Mouse (Mus musculus) R1 (cell line): ENCODE measurements at regions not wholly inside any gene's neighbourhood (a gene's known extent, or its start where the extent isn't known, plus 50 kb on each side); places are given as distances from the start of the nearest gene placed in this dataset.
"Not testable (repeated sequence)": the region's sequence is repeated elsewhere in the genome, so short reads cannot be mapped to it uniquely, and the experiment has no call there.

ENCODE experiments used
- DNase-seq: peaks from one replicate; pipeline ENCODE4 v3.0.0-alpha.2; 2018; ENCODE audit warnings: low read depth, low spot score

DNA sequence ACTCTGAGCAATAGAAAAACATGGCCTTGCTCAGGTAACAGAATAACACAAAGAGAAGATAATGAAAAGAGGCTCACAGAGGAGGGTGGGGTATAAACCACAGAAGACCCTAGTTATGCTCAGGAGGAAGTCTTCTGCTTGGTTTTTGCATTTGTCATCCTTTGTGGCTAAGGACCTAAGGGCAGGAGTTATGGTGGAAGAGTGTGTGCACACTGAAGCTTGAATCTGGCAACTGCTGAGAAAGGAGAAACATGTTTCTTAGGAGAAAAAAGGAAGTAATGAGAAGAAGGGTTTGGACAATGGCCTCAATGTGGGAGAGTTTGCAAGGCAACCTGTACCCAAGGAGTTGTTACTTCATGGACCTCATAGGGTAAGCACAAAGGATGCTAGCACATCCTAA is 106.8 kb upstream of the Nyap2 start:
- DNase-seq = no peak

DNA sequence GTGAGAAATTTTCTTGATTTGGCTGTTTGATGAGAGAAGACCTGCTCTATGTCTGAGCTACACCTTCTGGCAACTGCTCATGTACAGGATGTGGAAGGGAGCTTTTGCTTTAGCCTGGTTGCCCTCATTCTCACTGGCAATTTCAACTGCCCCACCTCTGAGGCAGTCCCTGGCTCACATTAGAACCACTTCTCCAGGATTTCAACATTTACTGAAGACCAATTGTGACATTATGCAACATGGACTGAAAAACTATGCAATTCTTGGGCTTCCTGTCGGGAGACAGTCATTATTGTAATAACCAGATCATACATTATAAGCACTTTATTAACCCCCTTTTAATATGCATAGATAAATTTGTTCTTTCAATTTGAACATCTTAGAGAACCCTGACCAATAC is 107.6 kb upstream of the Nyap2 start:
- DNase-seq = no peak

DNA sequence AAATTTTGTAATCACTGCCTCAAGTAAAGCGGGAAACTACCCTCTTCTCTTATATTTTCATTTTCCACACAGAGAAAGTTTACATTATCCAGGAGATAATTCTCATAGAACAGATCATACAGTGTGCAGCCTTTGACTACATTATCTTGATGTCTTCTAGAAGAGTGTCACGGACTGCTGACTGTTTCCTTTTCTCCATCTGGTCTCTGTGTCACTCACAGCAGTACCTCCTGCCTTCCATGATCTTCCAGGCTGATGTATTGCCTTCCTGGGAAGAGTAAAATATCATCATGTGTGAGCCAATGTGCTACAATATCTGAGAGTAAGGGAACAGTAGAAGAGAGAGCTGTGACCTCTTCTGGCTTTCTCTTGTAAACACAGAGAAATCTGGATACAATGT is 111.0 kb upstream of the Nyap2 start:
- no peak for DNase-seq

DNA sequence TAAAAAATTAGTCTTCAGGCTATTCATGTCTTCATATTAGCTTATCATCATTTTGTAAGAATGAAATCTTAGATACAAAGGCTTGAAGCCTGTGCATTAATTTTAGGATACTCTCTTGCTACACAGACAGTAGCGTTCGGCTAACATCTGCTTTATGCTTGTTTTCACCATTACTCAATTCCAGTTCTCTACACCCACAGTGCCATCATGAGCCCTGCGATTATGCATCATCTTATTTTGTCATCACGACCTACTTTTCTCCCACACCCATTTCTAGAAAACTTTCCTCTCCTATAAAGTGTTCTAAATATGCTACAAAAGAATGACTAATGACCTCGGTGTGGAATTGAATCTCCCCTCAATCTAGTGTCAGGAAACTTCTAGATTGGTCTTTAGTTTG is 112.4 kb upstream of the Nyap2 start:
- DNase-seq = no peak

DNA sequence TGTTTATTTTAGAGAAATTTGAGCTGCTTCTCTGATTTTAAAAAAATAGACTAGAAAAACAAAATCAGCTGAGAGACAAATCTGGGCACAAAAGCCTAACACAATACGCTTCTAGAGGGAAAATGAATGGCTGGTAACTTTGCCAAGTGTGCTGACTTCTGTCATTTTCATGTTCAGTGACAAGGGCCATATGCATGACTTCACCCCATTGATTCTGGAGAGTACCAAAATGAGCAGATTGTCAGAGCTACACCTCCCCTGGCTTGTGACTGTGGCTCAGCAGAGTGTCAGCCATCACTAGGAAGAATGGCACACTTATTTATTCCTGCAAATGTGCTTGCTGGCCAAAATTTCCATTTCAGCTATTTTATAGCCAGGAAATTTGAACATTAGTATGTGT is 112.9 kb upstream of the Nyap2 start:
- DNase-seq = no peak

DNA sequence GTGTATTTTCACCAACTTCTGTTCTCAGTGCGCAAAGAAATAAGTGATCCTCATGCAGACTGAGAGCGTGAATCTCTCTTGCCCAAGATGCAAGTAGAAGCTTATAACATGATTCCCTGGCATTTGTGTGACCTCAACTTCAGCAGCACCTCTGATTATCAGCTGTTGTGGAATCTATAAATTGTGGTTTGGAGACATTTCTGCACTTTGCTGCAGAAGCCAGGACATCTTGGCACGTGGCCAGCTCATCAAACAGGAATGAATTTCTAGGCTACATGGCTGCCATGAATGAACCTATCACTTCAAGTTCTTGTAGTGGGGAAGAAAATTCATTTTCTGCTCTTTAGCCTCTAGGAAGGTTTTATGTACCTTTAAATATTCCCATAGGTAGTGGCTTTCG is 126.3 kb upstream of the Nyap2 start:
- DNase-seq = no peak

DNA sequence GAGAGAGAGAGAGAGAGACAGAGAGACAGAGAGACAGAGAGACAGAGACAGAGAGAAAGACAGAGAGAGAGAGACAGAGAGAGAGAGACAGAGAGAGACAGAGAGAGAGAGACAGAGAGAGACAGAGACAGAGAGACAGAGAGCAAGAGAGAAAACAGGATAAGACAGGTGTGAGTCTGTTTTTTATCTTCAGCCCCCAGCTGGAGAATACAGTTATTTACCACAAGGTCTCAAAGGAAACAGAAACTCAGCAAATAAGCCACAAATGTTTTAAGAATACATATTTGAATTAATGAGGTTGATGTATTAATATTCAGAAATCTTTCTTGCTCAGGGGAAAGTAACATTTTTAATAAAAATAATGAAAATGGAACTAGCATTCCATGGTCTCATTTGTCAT is 130.7 kb upstream of the Nyap2 start:
- DNase-seq = not testable (repeated sequence)

DNA sequence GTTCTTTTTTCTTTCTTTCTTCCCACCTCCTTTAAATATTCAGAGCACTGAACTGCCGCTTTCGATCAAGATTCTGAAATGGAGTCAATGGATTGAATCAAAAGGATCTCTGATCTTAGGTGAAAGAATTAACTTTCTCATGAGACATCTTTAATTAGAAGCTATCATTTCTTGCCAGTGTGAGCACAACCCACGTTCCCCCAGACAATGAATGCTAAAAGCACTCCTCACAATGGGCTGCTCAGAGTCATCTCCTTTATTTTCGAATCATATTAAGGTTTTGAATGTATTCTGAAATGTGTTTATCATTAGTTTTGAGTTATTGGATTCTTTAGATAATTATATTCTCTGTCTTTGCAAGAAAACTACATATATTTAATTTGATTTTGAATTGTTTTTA is 137.4 kb upstream of the Nyap2 start:
- DNase-seq = no peak

DNA sequence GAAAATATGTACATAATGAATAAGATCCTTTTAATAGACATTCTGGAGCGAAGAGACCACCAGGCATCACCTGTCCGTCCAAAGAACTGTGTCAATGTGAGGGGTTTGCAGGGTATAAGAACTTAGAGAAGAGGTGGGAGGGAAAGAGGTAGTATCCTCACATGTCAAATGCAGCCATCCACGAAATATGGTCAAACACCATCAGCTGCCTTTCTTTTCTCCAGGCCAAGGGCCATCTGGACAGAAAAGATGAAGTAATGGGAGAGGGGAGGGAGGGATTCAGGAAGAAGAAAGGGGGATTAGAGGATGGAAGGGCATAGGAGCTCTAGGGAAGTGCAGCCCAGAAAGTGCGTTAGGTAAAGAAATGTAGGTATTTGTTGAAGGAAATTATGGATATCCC is 141.0 kb upstream of the Dock10 start:
- no peak for DNase-seq

DNA sequence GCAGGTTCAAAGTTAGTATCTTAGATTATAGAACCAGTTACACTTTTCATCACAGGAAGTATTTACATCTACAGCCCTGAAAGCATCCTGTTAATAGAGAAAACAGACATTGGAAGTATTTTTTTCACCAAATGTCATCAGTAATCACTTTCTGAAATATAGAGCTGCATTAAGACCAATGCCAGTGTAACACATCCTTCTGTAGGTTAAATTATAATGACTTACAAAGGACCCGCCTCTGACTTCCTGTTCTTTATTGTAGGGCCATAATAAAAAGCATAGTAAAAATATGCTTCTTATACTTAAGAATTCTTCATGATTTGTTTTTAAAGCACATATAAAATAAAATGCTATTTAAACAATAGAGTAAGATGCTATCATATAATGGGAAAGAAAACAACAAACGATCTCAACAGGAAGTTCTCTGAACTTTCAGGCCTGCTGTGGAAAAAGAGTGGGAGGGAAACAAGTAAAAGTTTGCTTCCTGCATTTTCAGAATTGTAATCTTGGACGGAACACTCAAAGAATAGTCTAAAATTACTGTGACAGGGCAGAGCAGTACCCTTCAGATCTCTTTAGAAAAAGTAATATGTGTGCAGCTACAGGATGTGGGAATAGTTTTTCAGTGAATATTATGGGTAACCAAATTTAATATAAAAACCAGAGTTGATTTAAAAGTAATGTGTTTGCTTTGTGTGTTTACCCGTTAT is 116.0 kb upstream of the Dock10 start:
- no peak for DNase-seq

DNA sequence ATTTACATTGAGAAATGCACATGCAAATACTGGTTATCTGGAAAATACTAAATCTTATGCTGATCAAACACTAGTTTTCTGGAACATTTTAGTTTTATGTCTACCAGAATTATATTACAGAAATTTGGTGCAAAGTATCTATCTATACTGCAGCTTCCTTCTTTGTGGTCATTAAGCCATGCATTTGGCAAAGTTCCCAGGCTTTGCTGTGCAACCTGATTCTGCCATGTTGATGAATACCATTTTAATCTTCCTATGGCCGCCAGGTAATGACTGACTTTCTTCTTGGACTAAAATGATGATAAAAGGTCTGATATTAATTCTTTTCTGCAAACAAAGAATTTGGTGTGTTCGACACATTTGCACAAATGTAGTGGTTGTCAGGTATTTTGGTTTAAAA is 115.3 kb upstream of the Dock10 start:
- DNase-seq = no peak

DNA sequence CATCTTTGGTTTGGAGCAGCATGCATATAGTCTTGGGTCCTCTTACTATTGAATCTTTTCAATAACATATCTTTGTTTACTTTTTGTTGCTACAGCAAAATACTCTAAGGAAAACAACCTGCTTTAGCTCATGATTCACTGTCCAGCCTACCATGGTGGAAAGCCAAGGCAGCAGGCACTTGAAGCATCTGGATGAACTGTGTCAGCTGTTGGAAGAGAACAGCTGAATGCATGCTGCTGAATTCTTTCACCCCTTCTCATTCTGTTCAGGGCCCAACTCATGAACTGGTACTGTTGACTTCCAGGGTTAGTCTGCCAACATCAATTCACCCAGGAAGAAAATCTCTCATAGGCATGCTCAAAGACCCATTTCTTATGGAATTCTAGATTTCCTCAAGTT is 110.5 kb upstream of the Dock10 start:
- no peak for DNase-seq

DNA sequence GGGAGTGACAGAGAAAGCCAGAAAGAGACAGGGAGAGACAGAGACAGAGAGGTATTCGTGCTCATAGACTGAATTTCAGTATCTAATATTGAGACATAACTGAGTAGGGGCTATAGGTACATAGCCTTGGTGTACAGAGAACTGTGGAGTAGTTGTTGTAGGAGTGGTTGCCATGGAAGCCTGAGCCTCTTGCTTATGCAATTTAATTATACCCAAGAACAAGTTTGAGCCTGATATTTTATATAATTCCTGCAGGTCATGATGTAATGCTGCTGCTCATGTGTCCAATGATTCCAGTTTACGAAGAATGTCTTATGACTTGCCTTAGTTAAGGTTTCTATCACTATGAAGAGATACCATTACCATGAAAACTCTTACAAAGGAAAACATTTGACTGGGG is 98.7 kb upstream of the Dock10 start:
- no peak for DNase-seq

DNA sequence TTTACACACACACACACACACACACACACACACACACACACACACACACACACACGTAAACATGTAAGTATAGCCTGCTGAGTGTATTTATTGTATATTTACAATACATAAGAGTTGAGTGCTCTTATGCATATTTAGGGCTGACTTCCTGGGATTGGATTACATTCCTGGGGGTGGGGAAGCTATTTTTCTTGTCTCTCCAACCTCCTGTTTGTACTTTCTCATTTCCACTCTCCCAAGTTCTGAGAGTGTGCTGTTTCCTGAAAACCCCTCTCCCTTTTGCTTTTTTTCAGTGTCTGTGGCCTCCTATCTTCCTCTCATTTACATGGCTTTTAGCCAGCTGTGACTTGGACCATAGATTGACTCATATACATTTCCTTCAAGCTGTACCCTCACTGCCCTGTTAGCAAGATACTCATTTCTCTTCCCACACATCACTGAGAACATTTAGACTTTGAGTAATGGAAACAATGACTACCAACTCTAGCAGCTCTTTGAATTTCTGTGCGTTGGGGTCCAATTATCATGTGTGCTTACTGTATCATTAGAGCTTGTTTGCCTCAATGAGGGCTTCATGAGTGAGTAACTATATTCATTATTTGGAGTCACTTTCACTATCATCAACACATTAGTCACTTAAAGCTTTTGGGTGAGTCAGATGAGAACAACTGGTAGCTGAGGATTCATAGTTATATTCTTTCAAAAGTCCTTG is 96.8 kb upstream of the Dock10 start:
- no peak for DNase-seq

DNA sequence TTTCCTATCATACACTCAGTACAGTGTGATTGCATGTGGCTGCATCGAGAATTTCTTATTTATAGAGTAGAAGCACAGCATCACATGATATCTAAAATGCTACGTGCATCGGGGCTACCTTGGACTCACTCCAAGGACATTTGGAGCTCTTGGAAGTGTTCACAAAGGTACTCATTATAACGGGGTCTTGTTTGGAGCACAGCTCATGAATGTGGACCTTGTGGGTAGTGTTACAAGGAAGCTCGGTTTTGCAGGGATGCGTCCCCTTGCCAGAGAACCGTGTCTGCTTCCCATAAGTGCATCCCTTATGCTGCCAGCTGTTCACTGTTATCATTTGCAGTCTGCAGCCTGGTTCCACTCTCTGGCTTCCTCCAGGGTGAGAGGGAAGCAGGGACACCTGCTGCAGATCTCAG is 96.0 kb upstream of the Dock10 start:
- no peak for DNase-seq

DNA sequence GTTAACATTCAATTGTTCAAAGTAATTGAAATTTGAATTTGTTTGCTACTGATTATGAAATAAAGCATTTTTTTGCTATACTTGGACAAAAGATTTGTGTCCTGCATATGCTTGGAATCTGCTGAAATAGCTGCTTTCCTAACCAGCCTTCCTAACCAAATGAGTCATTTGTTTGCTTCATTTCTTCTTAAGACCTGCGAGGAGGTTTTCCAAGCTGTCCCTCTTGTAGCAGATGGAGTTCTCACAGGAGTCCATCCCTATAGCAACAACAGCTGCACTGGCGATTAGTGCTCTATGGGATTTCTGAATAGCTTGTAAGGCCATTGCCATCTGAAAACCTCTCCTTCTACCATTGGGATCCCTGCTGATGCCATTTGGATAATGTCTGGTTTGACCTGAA is 94.4 kb upstream of the Dock10 start:
- no peak for DNase-seq

DNA sequence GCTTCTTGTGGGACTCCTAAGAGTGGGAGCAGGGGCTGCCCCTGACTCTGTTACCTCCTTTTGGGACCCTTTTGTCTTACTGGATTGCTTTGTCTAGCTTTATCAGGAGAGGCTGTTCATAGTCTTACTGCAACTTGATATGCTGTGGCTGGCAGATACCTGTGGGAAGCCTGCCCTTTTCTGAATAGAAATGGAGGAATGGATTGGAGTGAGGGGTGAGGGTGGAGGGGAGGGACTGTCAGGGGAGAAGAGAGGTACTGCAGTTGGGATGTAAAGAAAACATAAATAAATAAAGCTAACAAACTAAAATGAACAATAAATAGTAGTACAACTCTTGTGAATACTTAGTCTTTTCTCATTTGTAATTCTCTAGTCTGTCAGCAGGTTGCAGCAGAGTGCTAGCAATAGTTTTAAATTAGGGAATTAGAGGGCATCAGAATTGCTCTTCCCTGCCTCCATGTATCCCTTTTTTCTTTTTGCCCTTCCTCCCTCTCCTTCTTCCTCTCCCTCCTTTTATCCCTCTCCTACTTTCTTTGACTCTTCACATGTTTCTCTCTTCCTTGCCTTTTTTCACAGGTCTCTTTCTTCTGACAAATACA is 72.0 kb upstream of the Dock10 start:
- peak; percentile 1 for DNase-seq

DNA sequence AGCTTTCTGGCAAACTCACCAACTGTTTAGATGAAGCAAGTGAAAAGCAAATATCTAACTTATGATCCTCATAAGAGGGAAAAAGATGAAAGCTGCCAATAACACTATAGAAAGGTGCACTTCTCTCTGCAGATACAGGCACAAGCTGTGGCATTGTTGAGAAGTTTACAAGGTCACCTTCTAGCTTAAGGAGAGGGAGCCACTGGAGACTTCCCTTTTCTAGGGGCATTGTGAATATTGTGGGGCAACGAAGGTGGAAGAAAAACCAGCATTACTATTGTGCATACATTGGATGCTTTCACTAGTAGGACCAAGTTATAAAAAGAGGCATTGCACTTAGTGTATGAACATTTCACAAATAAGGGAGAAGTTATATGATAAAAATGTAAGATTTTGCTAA is 68.1 kb upstream of the Dock10 start:
- no peak for DNase-seq

DNA sequence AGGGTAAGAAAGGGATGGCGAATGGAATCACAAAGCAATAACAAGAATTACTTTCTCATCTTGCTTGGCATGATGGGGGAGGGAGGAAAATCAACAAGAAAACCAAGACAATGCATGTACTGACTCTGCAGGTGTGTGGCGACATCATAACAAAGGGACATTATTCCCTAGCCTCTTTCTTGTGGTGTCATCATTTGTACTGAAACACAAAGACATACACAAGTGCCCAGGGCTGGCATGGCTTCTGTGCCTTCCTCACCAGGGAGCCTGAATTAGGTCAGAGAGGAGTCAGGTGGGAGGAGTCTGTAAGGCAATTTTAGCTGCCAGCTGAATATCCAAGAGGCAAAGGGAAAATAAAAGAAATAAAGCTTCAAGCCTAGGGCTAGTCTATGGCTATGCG is 65.6 kb upstream of the Dock10 start:
- no peak for DNase-seq

DNA sequence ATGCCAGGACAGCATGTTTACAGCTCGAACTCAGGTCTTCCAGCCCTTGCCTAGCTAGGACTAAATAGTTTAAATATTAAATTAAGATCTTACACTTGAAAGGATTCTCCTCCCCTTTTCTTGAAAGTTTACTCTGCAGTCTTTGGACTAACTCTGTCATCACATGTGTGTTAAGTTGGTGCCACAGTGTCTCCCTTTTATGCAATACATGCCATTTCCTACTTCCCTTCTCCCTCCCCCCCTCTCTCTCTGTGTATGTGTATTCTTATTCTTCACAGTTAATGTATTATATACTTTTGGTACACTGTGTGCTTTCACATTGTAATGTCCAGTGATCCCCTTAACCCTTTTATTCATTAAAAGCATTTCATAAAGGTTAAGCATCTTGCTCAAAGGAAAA is 63.9 kb upstream of the Dock10 start:
- DNase-seq = no peak

DNA sequence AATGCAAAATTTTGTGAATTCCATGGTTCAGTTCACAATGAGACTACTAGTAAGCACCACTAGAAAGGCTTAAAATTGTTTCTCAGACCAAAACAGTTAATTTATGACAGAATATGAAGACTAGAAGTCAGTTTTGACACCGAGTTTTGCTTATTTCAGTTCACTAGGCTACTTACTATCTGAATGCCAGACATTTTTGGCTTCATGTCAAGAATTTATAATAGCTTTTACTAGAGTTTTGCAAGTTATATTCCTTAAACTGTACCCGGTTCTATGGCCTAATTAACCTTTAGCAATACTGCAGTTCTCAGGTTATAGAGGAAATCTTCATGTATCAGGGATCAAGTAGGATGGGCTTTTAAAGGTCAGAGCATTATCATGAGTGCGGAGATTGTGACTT is 54.6 kb upstream of the Dock10 start:
- no peak for DNase-seq
